Mouse (Mus musculus) liver, postnatal 0 days (tissue): ENCODE results near the gene Pde3a. TPM values are rescaled to one million over a fixed set of nuclear protein-coding genes. Genes with fewer than 3 reads are reported as not detected.
A peak's percentile ranks its signal among the peaks of the same experiment; 100 is the strongest.

Experiments
- ATAC-seq: fragments of 200-750 bp; cut with Nextera tagmentation; 2 replicates; pipeline ENCODE4 v1.8.0; 2017; ENCODE audit warnings: mild to moderate bottlenecking, moderate library complexity
- DNase-seq: peaks from one replicate; pipeline ENCODE4 v3.0.0-alpha.2; 2016
- H3K27ac ChIP-seq: fragments of 300-500 bp; sonication (generic); 2 replicates; pipeline ENCODE4 v1.5.1; 2014; ENCODE audit warnings: antibody characterized with exemption, moderate library complexity, mild to moderate bottlenecking, low read depth
- H3K27me3 ChIP-seq: fragments of 300-500 bp; sonication (generic); 2 replicates; pipeline ENCODE4 v1.6.1; 2014; ENCODE audit warnings: low read length, control low read depth, mixed read lengths; ENCODE audit not compliant: insufficient read depth
- H3K36me3 ChIP-seq: fragments of 300-500 bp; sonication (generic); replicated peaks from 2 replicates; pipeline ENCODE4 v1.6.1; 2014; ENCODE audit warnings: mild to moderate bottlenecking, control low read depth, low read length, moderate library complexity, mixed read lengths; ENCODE audit not compliant: insufficient read depth
- H3K4me1 ChIP-seq: fragments of 300-500 bp; sonication (generic); 2 replicates; pipeline ENCODE4 v1.6.1; 2014; ENCODE audit warnings: antibody characterized with exemption, mild to moderate bottlenecking, control low read depth; ENCODE audit not compliant: insufficient read depth
- H3K4me2 ChIP-seq: fragments of 300-500 bp; sonication (generic); 2 replicates; pipeline ENCODE4 v1.6.1; 2014; ENCODE audit warnings: low read depth, mild to moderate bottlenecking, low read length, moderate library complexity, mixed read lengths
- H3K4me3 ChIP-seq: fragments of 300-500 bp; sonication (generic); 2 replicates; pipeline ENCODE4 v1.5.1; 2014; ENCODE audit warnings: low read depth, low read length
- H3K9ac ChIP-seq: fragments of 300-500 bp; sonication (generic); replicated peaks from 2 replicates; pipeline ENCODE4 v1.6.1; 2014; ENCODE audit warnings: mild to moderate bottlenecking, moderate library complexity
- H3K9me3 ChIP-seq: fragments of 300-500 bp; sonication (generic); 2 replicates; pipeline ENCODE4 v1.6.1; 2016; ENCODE audit warnings: mild to moderate bottlenecking, control low read depth, low read length, mixed read lengths
- CTCF ChIP-seq: sonication (generic); IDR thresholded peaks from 2 replicates; pipeline ENCODE4 v1.5.1; 2016; ENCODE audit warnings: antibody characterized with exemption, low read depth
- EP300 ChIP-seq: IDR thresholded peaks from 2 replicates; pipeline ENCODE4 v1.6.1; 2016; ENCODE audit warnings: antibody characterized with exemption, low read depth, mild to moderate bottlenecking
- WGBS: fragments of 180-500 bp; shearing (Covaris S2); extraction: QIAGEN DNeasy Blood & Tissue Kit; methylation state at CpG from one replicate; pipeline ENCODE4 v1.1.7; 2014; ENCODE audit not compliant: insufficient replicate concordance; 5-methylcytosine and 5-hydroxymethylcytosine counted together
- polyA plus RNA-seq: library from polyadenylated mRNA; unstranded; fragments of >200 nt; fragmentation: Nextera tagmentation; extraction: Ambion mirVana; gene quantifications from 2 replicates; pipeline ENCODE4 v1.2.1, GENCODE M21; 2015

The Pde3a gene
- polyA plus RNA-seq, 1 experiment from 2014 or later, result 1.3 TPM

DNA sequence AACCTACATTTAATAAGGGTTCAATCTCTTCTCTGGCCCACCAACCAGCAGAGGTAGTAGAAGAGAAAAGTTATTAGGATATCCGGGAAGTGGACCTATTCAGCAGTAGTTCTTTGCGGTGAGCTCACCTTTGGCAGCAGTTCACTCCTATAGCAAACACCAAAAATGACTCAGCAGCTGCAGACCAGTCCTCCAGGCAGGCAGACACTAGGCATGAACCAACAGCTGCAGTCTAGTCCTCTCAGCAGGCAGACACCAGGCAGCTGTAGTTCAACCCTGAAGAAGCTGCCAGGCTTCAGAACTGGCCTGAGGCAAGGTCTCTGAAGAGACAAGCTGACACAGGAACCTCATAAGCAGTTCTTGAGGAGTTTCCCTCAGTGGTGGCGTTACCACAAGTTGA lies 207.5 kb downstream of the Pde3a start:
- Histone ChIP-seq H3K9me3 (no peaks in the 10 kb centered on the region), H3K27ac (no peak overlapping the region), H3K4me2 (no peak overlapping the region), H3K4me3 (no peak overlapping the region), H3K4me1 (no peaks in the 10 kb centered on the region), H3K36me3 (no peaks in the 10 kb centered on the region), H3K27me3 (no peaks in the 10 kb centered on the region), H3K9ac (no peak overlapping the region)
- no peak for DNase-seq
- 0 out of 2 replicates have a peak, but pooled peaks have one; percentile 35 for ATAC-seq
- TF ChIP-seq EP300 (no peak), CTCF (no peak)
- WGBS, result 71% methylated on average over 3 of the region's 3 CpGs

DNA sequence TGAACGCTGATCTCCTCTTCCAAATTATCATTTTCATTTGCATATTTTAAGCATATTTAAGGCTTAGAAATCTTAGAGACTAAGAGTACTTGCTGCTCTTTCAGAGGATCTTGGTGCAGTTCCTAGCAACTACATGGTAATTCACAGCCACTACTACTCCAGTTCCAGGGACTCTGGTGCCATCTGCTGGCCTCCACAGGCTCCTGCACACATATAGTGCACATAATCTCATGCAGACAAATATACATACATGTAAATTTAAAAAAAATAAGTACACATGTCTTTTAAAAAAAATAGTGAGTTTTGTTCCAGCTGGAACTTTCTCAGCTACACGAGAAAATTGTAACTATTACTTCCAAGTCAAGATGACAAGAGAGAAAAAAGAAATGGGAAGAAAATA lies 221.2 kb downstream of the Pde3a start:
- H3K9me3 ChIP-seq, result no peaks in the 10 kb centered on the region
- WGBS, result 75% methylated on average over 2 of the region's 2 CpGs
- DNase-seq, result no peak
- no peaks in the 10 kb centered on the region for H3K4me1 ChIP-seq
- H3K9ac ChIP-seq, result no peak overlapping the region
- TF ChIP-seq CTCF (peak; percentile 12; the same call in 1 of the 2 replicates), EP300 (no peak)
- ATAC-seq, result no peak
- H3K4me3 ChIP-seq, result no peak overlapping the region
- no peak overlapping the region for H3K4me2 ChIP-seq
- no peak overlapping the region for H3K27ac ChIP-seq
- no peaks in the 10 kb centered on the region for H3K27me3 ChIP-seq
- H3K36me3 ChIP-seq, result no peaks in the 10 kb centered on the region

DNA sequence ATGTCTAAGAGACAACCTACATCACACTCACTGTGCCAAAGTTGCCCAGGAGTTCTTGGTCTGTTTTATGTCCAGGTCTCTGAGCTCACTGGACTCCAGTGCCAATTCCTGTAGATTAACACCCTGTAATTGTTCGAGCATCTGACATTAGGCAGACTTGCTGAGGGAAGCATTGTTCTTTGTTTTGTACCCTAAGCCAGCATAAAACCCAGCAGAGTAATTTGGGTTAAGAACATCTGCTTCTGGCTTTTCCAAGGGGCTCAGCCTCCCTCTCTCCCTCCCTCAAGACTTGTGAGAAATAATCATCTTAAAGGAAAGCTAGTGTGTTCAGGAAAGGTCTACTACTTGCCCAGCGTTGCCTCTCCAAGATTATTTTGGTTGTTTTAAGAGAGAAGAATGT lies 225.2 kb downstream of the Pde3a start:
- H3K4me1 ChIP-seq, result no peaks in the 10 kb centered on the region
- H3K9me3 ChIP-seq, result no peaks in the 10 kb centered on the region
- ATAC-seq (no peak), DNase-seq (no peak)
- H3K4me3 ChIP-seq, result no peak overlapping the region
- no peak overlapping the region for H3K9ac ChIP-seq
- no peaks in the 10 kb centered on the region for H3K36me3 ChIP-seq
- no peak overlapping the region for H3K4me2 ChIP-seq
- no peaks in the 10 kb centered on the region for H3K27me3 ChIP-seq
- TF ChIP-seq EP300, result no peak
- TF ChIP-seq CTCF, result no peak
- WGBS, result 69% methylated on average over 2 of the region's 2 CpGs
- H3K27ac ChIP-seq, result no peak overlapping the region

DNA sequence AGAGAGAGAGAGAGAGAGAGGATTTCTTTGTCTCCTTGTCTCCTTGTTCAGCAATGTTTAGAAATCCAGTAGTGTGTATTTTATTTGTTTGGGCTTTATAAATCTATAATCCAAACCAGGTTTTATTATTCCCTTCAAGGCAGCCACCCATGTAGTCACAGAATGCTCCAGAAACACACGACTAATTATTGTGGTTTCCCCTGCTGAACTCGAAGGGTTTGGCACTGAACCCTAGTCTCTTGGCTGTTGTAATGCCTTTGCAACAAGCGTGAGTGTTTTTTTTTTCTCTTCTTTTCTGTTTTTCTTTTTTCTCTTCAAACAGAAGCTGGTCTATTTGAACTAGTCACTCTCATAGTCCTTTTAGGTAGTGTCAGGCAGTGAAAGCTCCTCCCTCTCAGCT lies 225.6 kb downstream of the Pde3a start:
- TF ChIP-seq CTCF (no peak), EP300 (no peak)
- H3K27me3 ChIP-seq, result no peaks in the 10 kb centered on the region
- no peak overlapping the region for H3K4me3 ChIP-seq
- no peak overlapping the region for H3K27ac ChIP-seq
- H3K36me3 ChIP-seq, result no peaks in the 10 kb centered on the region
- no peaks in the 10 kb centered on the region for H3K4me1 ChIP-seq
- ATAC-seq, result no peak
- DNase-seq, result no peak
- no peak overlapping the region for H3K9ac ChIP-seq
- no peak overlapping the region for H3K4me2 ChIP-seq
- no peaks in the 10 kb centered on the region for H3K9me3 ChIP-seq
- WGBS, result 39% methylated on average over 3 of the region's 3 CpGs

DNA sequence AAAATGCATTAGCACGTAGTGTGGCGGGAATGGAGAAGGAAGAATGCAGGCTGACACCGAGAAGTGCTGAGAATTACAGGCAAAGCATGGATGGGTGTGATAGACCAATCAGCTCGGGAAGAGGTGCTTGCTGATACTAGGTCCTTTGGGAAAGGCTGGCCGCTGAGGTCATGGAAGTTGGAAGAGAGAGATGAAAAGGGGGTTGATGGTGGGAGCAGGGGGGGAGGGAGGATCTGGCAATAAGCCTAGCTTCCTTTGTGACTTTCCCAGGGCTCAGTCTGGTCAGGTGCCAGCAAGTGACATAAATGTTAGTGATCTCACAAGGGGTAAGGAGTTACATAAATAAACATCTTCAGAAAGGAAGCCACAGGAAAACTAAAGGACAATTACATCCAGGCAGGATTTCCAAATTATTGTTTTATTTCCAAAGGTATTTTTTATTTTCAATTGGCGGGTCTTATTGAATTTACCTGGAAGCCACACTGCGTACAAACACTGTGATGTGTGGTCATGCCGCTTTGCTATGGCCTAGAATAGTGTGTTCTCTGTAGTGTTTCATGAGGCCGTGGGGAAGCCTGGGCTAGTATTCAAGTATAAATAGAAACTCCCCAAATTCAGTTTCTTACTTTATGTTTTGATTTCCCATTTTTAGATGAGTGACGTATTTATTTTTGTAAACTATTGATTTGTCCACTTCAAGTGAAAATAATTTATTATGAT lies 236.4 kb downstream of the Pde3a start:
- Histone ChIP-seq H3K4me1 (no peaks in the 10 kb centered on the region), H3K36me3 (no peaks in the 10 kb centered on the region), H3K27ac (no peak overlapping the region), H3K4me3 (no peak overlapping the region), H3K4me2 (no peak overlapping the region), H3K9me3 (no peaks in the 10 kb centered on the region), H3K27me3 (no peaks in the 10 kb centered on the region), H3K9ac (no peak overlapping the region)
- TF ChIP-seq EP300 (no peak), CTCF (no peak)
- WGBS, result 67% methylated on average over 10 of the region's 10 CpGs
- DNase-seq (no peak), ATAC-seq (no peak)

DNA sequence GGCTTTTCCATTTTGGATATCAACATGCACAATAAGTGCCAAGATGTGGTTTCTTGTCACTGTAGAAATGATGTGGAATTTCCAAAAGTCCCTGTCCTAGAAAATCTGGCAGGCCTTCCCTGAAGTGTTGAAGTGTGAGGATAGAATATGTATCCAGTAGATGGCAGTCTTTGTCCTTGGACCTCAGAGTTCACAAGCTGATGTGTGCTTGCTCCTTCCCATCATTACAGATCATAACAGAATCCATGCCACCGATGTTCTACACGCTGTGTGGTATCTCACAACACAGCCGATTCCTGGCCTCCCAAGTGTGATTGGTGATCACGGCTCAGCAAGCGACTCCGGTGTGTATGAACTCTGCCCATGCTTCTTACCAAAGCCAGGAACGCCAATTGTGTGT lies 238.2 kb downstream of the Pde3a start:
- no peaks in the 10 kb centered on the region for H3K27me3 ChIP-seq
- no peaks in the 10 kb centered on the region for H3K36me3 ChIP-seq
- H3K9ac ChIP-seq, result no peak overlapping the region
- H3K9me3 ChIP-seq, result no peaks in the 10 kb centered on the region
- no peak for DNase-seq
- no peaks in the 10 kb centered on the region for H3K4me1 ChIP-seq
- WGBS, result 75% methylated on average over 7 of the region's 7 CpGs
- no peak overlapping the region for H3K4me3 ChIP-seq
- no peak overlapping the region for H3K27ac ChIP-seq
- peak; percentile 56 for TF ChIP-seq CTCF
- no peak for TF ChIP-seq EP300
- H3K4me2 ChIP-seq, result no peak overlapping the region
- ATAC-seq, result no peak

DNA sequence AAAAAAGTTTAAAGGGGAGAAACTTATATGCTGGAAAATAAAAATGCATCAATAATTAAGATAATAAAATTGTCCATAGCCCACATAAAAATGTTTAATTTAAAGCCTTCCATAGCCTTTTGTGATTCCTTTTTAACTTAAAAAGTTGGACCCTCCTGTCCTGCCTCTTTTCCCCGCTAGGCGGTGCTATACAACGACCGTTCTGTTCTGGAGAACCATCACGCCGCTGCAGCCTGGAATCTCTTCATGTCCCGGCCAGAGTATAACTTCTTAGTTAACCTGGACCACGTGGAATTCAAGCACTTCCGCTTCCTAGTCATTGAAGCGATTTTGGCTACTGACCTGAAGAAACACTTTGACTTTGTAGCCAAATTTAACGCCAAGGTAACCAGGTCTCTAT lies 239.6 kb downstream of the Pde3a start:
- no peaks in the 10 kb centered on the region for H3K27me3 ChIP-seq
- no peak for ATAC-seq
- H3K27ac ChIP-seq, result no peak overlapping the region
- DNase-seq, result peak; percentile 54
- no peak overlapping the region for H3K9ac ChIP-seq
- no peaks in the 10 kb centered on the region for H3K9me3 ChIP-seq
- no peak overlapping the region for H3K4me3 ChIP-seq
- no peaks in the 10 kb centered on the region for H3K36me3 ChIP-seq
- H3K4me1 ChIP-seq, result no peaks in the 10 kb centered on the region
- no peak overlapping the region for H3K4me2 ChIP-seq
- peak; percentile 72 for TF ChIP-seq CTCF
- TF ChIP-seq EP300, result no peak
- 19% methylated on average over 11 of the region's 11 CpGs for WGBS
